Mouse (Mus musculus) liver, embryonic 14.5 days (tissue): ENCODE measurements around the gene Snx32.

Experiments used
- CTCF ChIP-seq: IDR thresholded peaks from 2 replicates; pipeline ENCODE4 v1.5.1; 2016; ENCODE audit warnings: antibody characterized with exemption, low read depth, control low read depth
- EP300 ChIP-seq: IDR thresholded peaks from 2 replicates; pipeline ENCODE4 v1.6.1; 2016; ENCODE audit warnings: antibody characterized with exemption, low read depth

- TF ChIP-seq CTCF (no peak), EP300 (no peak)
Observed at GRCm38 (mm10) chr19:5525204-5525603, 14.9 kb upstream of the Snx32 start.
